In genomic region chr16:38592946-38593345, GRCm38 (mm10) we compare ENCODE assay signal across 24 mouse cellular contexts. TPM values are rescaled to one million over a fixed set of nuclear protein-coding genes. Genes with fewer than 3 reads are reported as not detected.
DNase-seq lines count a peak whose midpoint lies in the region; ATAC-seq and TF ChIP-seq lines count a peak whose summit lies in the region.
"Had no signal": no experiment of that assay in that cellular context is flagged by ENCODE, and none has a peak within 500 bp of the region (broad histone marks: within the 10 kb centered on the region; RNA-seq: fewer than 3 reads in every experiment).

No protein-coding gene starts in this region.

- TF ChIP-seq POLR2A in heart, adult 2 months (IDR thresholded peaks at IDR 0.05; ENCODE audit: insufficient read depth, low read depth, low read length): no peak

- intact Hi-C loops in gastrocnemius, adult 2 months (cut with DNase I): no loop called here
- intact Hi-C loops in heart, adult 2 months (cut with DNase I): no loop called here
- intact Hi-C loops in heart, postnatal 25 days (cut with DNase I): no loop called here

- H3K27me3 ChIP-seq in heart, adult 2 months (ENCODE audit: control insufficient read depth, insufficient read depth, low read length): no peaks in the 10 kb centered on the region
- H3K27me3 ChIP-seq in midbrain, embryonic 11.5 days (ENCODE audit: control insufficient read depth, insufficient read depth, low read length): no peaks in the 10 kb centered on the region
- H3K27me3 ChIP-seq in midbrain, postnatal 0 days (ENCODE audit: insufficient read depth, low read length): no peaks in the 10 kb centered on the region
- H3K27me3 ChIP-seq: CH12.LX; embryonic facial prominence, embryonic 12.5 days; forebrain, embryonic 13.5 days; forebrain, embryonic 15.5 days had no signal

- H3K9me3 ChIP-seq in midbrain, embryonic 11.5 days (ENCODE audit: control insufficient read depth, low read length): no peaks in the 10 kb centered on the region
- no peaks in the 10 kb centered on the region for H3K9me3 ChIP-seq in midbrain, postnatal 0 days (ENCODE audit: low read length)
- H3K9me3 ChIP-seq: embryonic facial prominence, embryonic 10.5 days; embryonic facial prominence, embryonic 12.5 days; forebrain, embryonic 13.5 days; forebrain, embryonic 15.5 days; G1E had no signal

- no peak overlapping the region for H3K4me2 ChIP-seq in midbrain, embryonic 11.5 days
- H3K4me2 ChIP-seq in midbrain, postnatal 0 days (ENCODE audit: low read depth, low read length, poor library complexity, severe bottlenecking): no peak overlapping the region
- H3K4me2 ChIP-seq: embryonic facial prominence, embryonic 12.5 days; forebrain, embryonic 13.5 days; forebrain, embryonic 15.5 days had no signal

- no peak for DNase-seq in gastrocnemius, adult 2 months
- no peak for DNase-seq in gastrocnemius, postnatal 4 days (ENCODE audit: low spot score in 2 of 2)
- no peak for DNase-seq in heart, adult 2 months
- no peak for DNase-seq in heart, postnatal 25 days (ENCODE audit: low spot score)
- DNase-seq in midbrain, embryonic 11.5 days (ENCODE audit: low spot score, missing footprints): peak; percentile 66
- no peak for DNase-seq in midbrain, postnatal 0 days (ENCODE audit: low spot score)
- DNase-seq in spleen, adult 12 weeks (ENCODE audit: low spot score): no peak
- DNase-seq: adrenal gland, adult 2 months; adrenal gland, postnatal 10 days; adrenal gland, postnatal 25 days; B cell, adult 2 months; cerebellum, adult 11-12 months; cerebellum, adult 2 months; cerebellum, adult 9-10 months; cerebellum, postnatal 10 days; cerebellum, postnatal 25 days had no signal

- no peak for TF ChIP-seq EP300 in heart, adult 2 months (IDR thresholded peaks at IDR 0.05; ENCODE audit: insufficient read depth, low read depth, low read length)

- 90% methylated on average over 4 of the region's 4 CpGs for WGBS in heart, adult 2 months
- WGBS in midbrain, embryonic 11.5 days: 92% methylated on average over 4 of the region's 4 CpGs
- WGBS in midbrain, postnatal 0 days: 94% methylated on average over 4 of the region's 4 CpGs

- no peak for ATAC-seq in midbrain, embryonic 11.5 days (ENCODE audit: low FRiP score)
- no peak for ATAC-seq in midbrain, postnatal 0 days (ENCODE audit: low FRiP score)
- peak; percentile 46 for ATAC-seq in megakaryocyte progenitor cell, adult 5-6 weeks (replicated peaks; ENCODE audit: poor library complexity)
- ATAC-seq: CD4-positive, CD25-positive, alpha-beta regulatory T cell, adult 4 months had no signal

- peak overlapping the region; percentile 78 for H3K27ac ChIP-seq in gastrocnemius, adult 2 months
- peak overlapping the region; percentile 70 for H3K27ac ChIP-seq in heart, adult 2 months
- no peak overlapping the region for H3K27ac ChIP-seq in midbrain, embryonic 11.5 days (ENCODE audit: low read depth, low read length)
- no peak overlapping the region for H3K27ac ChIP-seq in midbrain, postnatal 0 days (ENCODE audit: low read depth, low read length)
- H3K27ac ChIP-seq: embryonic facial prominence, embryonic 10.5 days; embryonic facial prominence, embryonic 12.5 days; forebrain, embryonic 13.5 days; forebrain, embryonic 15.5 days had no signal

- no peak overlapping the region for H3K4me3 ChIP-seq in gastrocnemius, adult 2 months
- no peak overlapping the region for H3K4me3 ChIP-seq in heart, adult 2 months
- no peak overlapping the region for H3K4me3 ChIP-seq in midbrain, embryonic 11.5 days (ENCODE audit: low read depth, low read length)
- no peak overlapping the region for H3K4me3 ChIP-seq in midbrain, postnatal 0 days (ENCODE audit: low read depth, low read length)
- H3K4me3 ChIP-seq: embryonic facial prominence, embryonic 10.5 days; embryonic facial prominence, embryonic 12.5 days; forebrain, embryonic 13.5 days; forebrain, embryonic 15.5 days had no signal

- peaks cover 3% of the 10 kb centered on the region for H3K36me3 ChIP-seq in heart, adult 2 months (ENCODE audit: control insufficient read depth, insufficient read depth, low read length)
- peaks cover 7% of the 10 kb centered on the region for H3K36me3 ChIP-seq in midbrain, embryonic 11.5 days (ENCODE audit: control insufficient read depth, insufficient read depth, low read length)
- peaks cover 21% of the 10 kb centered on the region for H3K36me3 ChIP-seq in midbrain, postnatal 0 days (ENCODE audit: insufficient read depth, low read length)

- TF ChIP-seq CTCF in gastrocnemius, adult 2 months (IDR thresholded peaks at IDR 0.05): no peak
- TF ChIP-seq CTCF in heart, adult 2 months (IDR thresholded peaks at IDR 0.05): no peak
- no peak for TF ChIP-seq CTCF in midbrain, postnatal 0 days (IDR thresholded peaks at IDR 0.05)

- H3K9ac ChIP-seq in heart, adult 2 months (ENCODE audit: low read depth, low read length): no peak overlapping the region
- H3K9ac ChIP-seq in midbrain, embryonic 11.5 days (ENCODE audit: low read length): no peak overlapping the region
- H3K9ac ChIP-seq in midbrain, postnatal 0 days (replicated peaks; ENCODE audit: low read length, poor library complexity, severe bottlenecking): no peak overlapping the region
- H3K9ac ChIP-seq: embryonic facial prominence, embryonic 12.5 days; forebrain, embryonic 13.5 days; forebrain, embryonic 15.5 days had no signal

- peaks cover 6% of the 10 kb centered on the region for H3K4me1 ChIP-seq in heart, adult 2 months (ENCODE audit: control insufficient read depth, insufficient read depth, low read length)
- no peaks in the 10 kb centered on the region for H3K4me1 ChIP-seq in midbrain, embryonic 11.5 days (ENCODE audit: control insufficient read depth, insufficient read depth, low read length)
- H3K4me1 ChIP-seq in midbrain, postnatal 0 days (ENCODE audit: insufficient read depth, low read length): no peaks in the 10 kb centered on the region
- H3K4me1 ChIP-seq: embryonic facial prominence, embryonic 10.5 days; embryonic facial prominence, embryonic 12.5 days; forebrain, embryonic 13.5 days; forebrain, embryonic 15.5 days had no signal

- H3K79me2 ChIP-seq in heart, adult 2 months (replicated peaks; ENCODE audit: control insufficient read depth, insufficient read depth, low read length): no peaks in the 10 kb centered on the region

RNA-seq across cellular contexts. Expression of gene Tmem39a, which starts 34.4 kb away (rescaled TPM):
- total RNA-seq in gastrocnemius, adult 2 months (2021): 10 to 100 TPM; 17.4 to 20.7 TPM
- total RNA-seq in gastrocnemius, postnatal 4 days (2021): 10 to 100 TPM; 47.4 to 56.4 TPM
- total RNA-seq in heart, adult 2 months (2021): 10 to 100 TPM; 18.3 to 21.8 TPM
- 45.3 and 65.2 TPM in 2 replicates for polyA plus RNA-seq in heart, adult 2 months (2012; rRNA removed)
- total RNA-seq in heart, postnatal 25 days (2021): 10 to 100 TPM; 18.3 to 27.7 TPM
- 79.4 and 80.5 TPM in 2 replicates for polyA plus RNA-seq in midbrain, embryonic 11.5 days (2014; fragmentation: Nextera tagmentation; extraction: Ambion mirVana)
- total RNA-seq in midbrain, postnatal 0 days (2014; rRNA removed): 15.1 and 25.5 TPM in 2 replicates
- 13.2 and 15.1 TPM in 2 replicates for polyA plus RNA-seq in midbrain, postnatal 0 days (2015; fragmentation: Nextera tagmentation; extraction: Ambion mirVana)
- 129 and 146 TPM in 2 replicates for total RNA-seq in megakaryocyte progenitor cell, adult 5-6 weeks (2015)
- total RNA-seq in megakaryocyte progenitor cell, adult 5-6 weeks (2017): 84.5 and 107 TPM in 2 replicates

RNA-seq across cellular contexts. Expression of gene Poglut1, which starts 42.9 kb away (rescaled TPM):
- 1 to 10 TPM; 8.5 TPM for total RNA-seq in gastrocnemius, adult 2 months (2021)
- 10 to 100 TPM; 12.7 to 14.8 TPM for total RNA-seq in gastrocnemius, postnatal 4 days (2021)
- total RNA-seq in heart, adult 2 months (2021): 10 to 100 TPM; 10.8 to 11.0 TPM
- 12.9 and 18.0 TPM in 2 replicates for polyA plus RNA-seq in heart, adult 2 months (2012; rRNA removed)
- 10 to 100 TPM in 1 of 2 experiments, 1 to 10 TPM in 1; 9.5 to 10.4 TPM for total RNA-seq in heart, postnatal 25 days (2021)
- 68.4 and 75.9 TPM in 2 replicates for polyA plus RNA-seq in midbrain, embryonic 11.5 days (2014; fragmentation: Nextera tagmentation; extraction: Ambion mirVana)
- total RNA-seq in midbrain, postnatal 0 days (2014; rRNA removed): 39.9 and 41.5 TPM in 2 replicates
- 33.1 and 33.3 TPM in 2 replicates for polyA plus RNA-seq in midbrain, postnatal 0 days (2015; fragmentation: Nextera tagmentation; extraction: Ambion mirVana)
- 41.1 and 43.1 TPM in 2 replicates for total RNA-seq in megakaryocyte progenitor cell, adult 5-6 weeks (2015)
- 19.5 and 20.6 TPM in 2 replicates for total RNA-seq in megakaryocyte progenitor cell, adult 5-6 weeks (2017)

Comparison
In these comparisons a context has a peak if more than half of its experiments do, and no peak if none do; other contexts are left out.
1. H3K27ac ChIP-seq: peak in gastrocnemius, adult 2 months (single experiment) and heart, adult 2 months (single experiment); none in midbrain, embryonic 11.5 days (single experiment) and midbrain, postnatal 0 days (single experiment).